Mouse (Mus musculus): ENCODE measurements at regions not wholly inside any gene's neighbourhood (a gene's known extent, or its start where the extent isn't known, plus 50 kb on each side); places are given as distances from the start of the nearest gene placed in this dataset.

GRCm38 (mm10) chr15:56378511-56378910 lies 1098.9 kb downstream of the Slc22a22 start:
- 48% methylated on average over 1 of the region's 1 CpGs for WGBS
- H3K4me3 ChIP-seq: no peak overlapping the region
- peak; percentile 40 for DNase-seq (ENCODE audit: low spot score)
- no peaks in the 10 kb centered on the region for H3K36me3 ChIP-seq
- H3K9me3 ChIP-seq (replicated peaks): no peaks in the 10 kb centered on the region
- H3K27ac ChIP-seq: peak overlapping the region; percentile 19; the same call in 1 of the 2 replicates
- no peaks in the 10 kb centered on the region for H3K27me3 ChIP-seq (ENCODE audit: low read depth, poor library complexity, severe bottlenecking)
- peaks cover 17% of the 10 kb centered on the region for H3K4me1 ChIP-seq

GRCm38 (mm10) chr15:56350903-56351302 lies 1126.5 kb downstream of the Slc22a22 start:
- Histone ChIP-seq H3K27me3 (ENCODE audit: low read depth, poor library complexity, severe bottlenecking) (no peaks in the 10 kb centered on the region), H3K4me1 (peaks cover 5% of the 10 kb centered on the region), H3K4me3 (no peak overlapping the region), H3K36me3 (no peaks in the 10 kb centered on the region), H3K9me3 (replicated peaks) (no peaks in the 10 kb centered on the region), H3K27ac (no peak overlapping the region)
- WGBS: 90% methylated on average over 5 of the region's 5 CpGs
- DNase-seq (ENCODE audit: low spot score): no peak

GRCm38 (mm10) chr15:56346111-56346510 lies 1131.3 kb downstream of the Slc22a22 start:
- 45% methylated on average over 2 of the region's 2 CpGs for WGBS
- peaks cover 18% of the 10 kb centered on the region for H3K4me1 ChIP-seq

GRCm38 (mm10) chr15:56344973-56345372 lies 1132.5 kb downstream of the Slc22a22 start:
- Histone ChIP-seq H3K27me3 (ENCODE audit: low read depth, poor library complexity, severe bottlenecking) (no peaks in the 10 kb centered on the region), H3K27ac (no peak overlapping the region), H3K36me3 (no peaks in the 10 kb centered on the region), H3K9me3 (replicated peaks) (no peaks in the 10 kb centered on the region), H3K4me3 (no peak overlapping the region), H3K4me1 (peaks cover 18% of the 10 kb centered on the region)
- no peak for DNase-seq (ENCODE audit: low spot score)
- 76% methylated on average over 2 of the region's 2 CpGs for WGBS

More at GRCm38 (mm10) chr15:56346111-56346510, 1131.3 kb downstream of the Slc22a22 start:
- no peaks in the 10 kb centered on the region for H3K27me3 ChIP-seq (ENCODE audit: low read depth, poor library complexity, severe bottlenecking)
- H3K4me3 ChIP-seq: no peak overlapping the region
- no peaks in the 10 kb centered on the region for H3K9me3 ChIP-seq (replicated peaks)
- H3K27ac ChIP-seq: peak overlapping the region; percentile 19; the same call in 1 of the 2 replicates
- no peaks in the 10 kb centered on the region for H3K36me3 ChIP-seq
- DNase-seq (ENCODE audit: low spot score): no peak

- Histone ChIP-seq H3K4me3 (no peak overlapping the region), H3K36me3 (no peaks in the 10 kb centered on the region), H3K27ac (no peak overlapping the region), H3K9me3 (replicated peaks) (no peaks in the 10 kb centered on the region), H3K27me3 (ENCODE audit: low read depth, poor library complexity, severe bottlenecking) (no peaks in the 10 kb centered on the region), H3K4me1 (peaks cover 18% of the 10 kb centered on the region)
- DNase-seq (ENCODE audit: low spot score): no peak
- 54% methylated on average over 4 of the region's 4 CpGs for WGBS
These were observed 1133.0 kb downstream of the Slc22a22 start for GRCm38 (mm10) chr15:56344304-56344932.

GRCm38 (mm10) chr15:56337879-56338278 lies 1139.5 kb downstream of the Slc22a22 start:
- no peaks in the 10 kb centered on the region for H3K27me3 ChIP-seq (ENCODE audit: low read depth, poor library complexity, severe bottlenecking)
- no peaks in the 10 kb centered on the region for H3K36me3 ChIP-seq
- H3K27ac ChIP-seq: peak overlapping the region; percentile 78
- H3K4me1 ChIP-seq: peaks cover 35% of the 10 kb centered on the region
- WGBS: 34% methylated on average over 5 of the region's 5 CpGs
- peak; percentile 33 for DNase-seq (ENCODE audit: low spot score)
- H3K9me3 ChIP-seq (replicated peaks): no peaks in the 10 kb centered on the region
- no peak overlapping the region for H3K4me3 ChIP-seq

GRCm38 (mm10) chr15:56336449-56336848 lies 1141.0 kb downstream of the Slc22a22 start:
- 41% methylated on average over 5 of the region's 5 CpGs for WGBS
- no peaks in the 10 kb centered on the region for H3K27me3 ChIP-seq (ENCODE audit: low read depth, poor library complexity, severe bottlenecking)
- H3K36me3 ChIP-seq: no peaks in the 10 kb centered on the region
- peaks cover 35% of the 10 kb centered on the region for H3K4me1 ChIP-seq
- no peak overlapping the region for H3K4me3 ChIP-seq
- peak; percentile 83 for DNase-seq (ENCODE audit: low spot score)
- H3K9me3 ChIP-seq (replicated peaks): no peaks in the 10 kb centered on the region
- no peak overlapping the region for H3K27ac ChIP-seq

- Histone ChIP-seq H3K9me3 (replicated peaks) (no peaks in the 10 kb centered on the region), H3K4me3 (no peak overlapping the region), H3K36me3 (no peaks in the 10 kb centered on the region), H3K27ac (peak overlapping the region; percentile 75), H3K27me3 (ENCODE audit: low read depth, poor library complexity, severe bottlenecking) (no peaks in the 10 kb centered on the region), H3K4me1 (peaks cover 35% of the 10 kb centered on the region)
- 22% methylated on average over 2 of the region's 2 CpGs for WGBS
- DNase-seq (ENCODE audit: low spot score): no peak
These were observed 1142.4 kb downstream of the Slc22a22 start for GRCm38 (mm10) chr15:56335011-56335410.

- Histone ChIP-seq H3K9me3 (replicated peaks) (no peaks in the 10 kb centered on the region), H3K4me1 (no peaks in the 10 kb centered on the region; the same call in 1 of the 2 replicates), H3K27ac (no peak overlapping the region), H3K4me3 (no peak overlapping the region), H3K27me3 (ENCODE audit: low read depth, poor library complexity, severe bottlenecking) (no peaks in the 10 kb centered on the region), H3K36me3 (no peaks in the 10 kb centered on the region)
- no peak for DNase-seq (ENCODE audit: low spot score)
These were observed 1156.9 kb downstream of the Slc22a22 start for GRCm38 (mm10) chr15:56320501-56320900.

GRCm38 (mm10) chr15:56294910-56295438 lies 1182.5 kb downstream of the Slc22a22 start:
- WGBS: 63% methylated on average over 3 of the region's 3 CpGs
- no peak for DNase-seq (ENCODE audit: low spot score)

GRCm38 (mm10) chr15:56278622-56279301 lies 1198.7 kb downstream of the Slc22a22 start:
- Histone ChIP-seq H3K9me3 (replicated peaks) (no peaks in the 10 kb centered on the region), H3K4me3 (no peak overlapping the region), H3K27ac (peak overlapping the region; percentile 50; the same call in 1 of the 2 replicates), H3K36me3 (no peaks in the 10 kb centered on the region), H3K27me3 (ENCODE audit: low read depth, poor library complexity, severe bottlenecking) (no peaks in the 10 kb centered on the region), H3K4me1 (peaks cover 13% of the 10 kb centered on the region; the same call in 1 of the 2 replicates)
- DNase-seq (ENCODE audit: low spot score): peak; percentile 46
- WGBS: 68% methylated on average over 7 of the region's 7 CpGs

More at GRCm38 (mm10) chr15:56294910-56295438, 1182.5 kb downstream of the Slc22a22 start:
- no peaks in the 10 kb centered on the region for H3K36me3 ChIP-seq
- H3K27ac ChIP-seq: no peak overlapping the region
- H3K4me1 ChIP-seq: no peaks in the 10 kb centered on the region
- H3K27me3 ChIP-seq (ENCODE audit: low read depth, poor library complexity, severe bottlenecking): no peaks in the 10 kb centered on the region
- no peaks in the 10 kb centered on the region for H3K9me3 ChIP-seq (replicated peaks)
- no peak overlapping the region for H3K4me3 ChIP-seq

- Histone ChIP-seq H3K36me3 (no peaks in the 10 kb centered on the region), H3K9me3 (replicated peaks) (no peaks in the 10 kb centered on the region), H3K27ac (peak overlapping the region; percentile 50; the same call in 1 of the 2 replicates), H3K27me3 (ENCODE audit: low read depth, poor library complexity, severe bottlenecking) (no peaks in the 10 kb centered on the region), H3K4me3 (no peak overlapping the region), H3K4me1 (peaks cover 13% of the 10 kb centered on the region; the same call in 1 of the 2 replicates)
- DNase-seq (ENCODE audit: low spot score): no peak
- 80% methylated on average over 3 of the region's 3 CpGs for WGBS
These were observed 1199.4 kb downstream of the Slc22a22 start for GRCm38 (mm10) chr15:56278006-56278405.

- no peak overlapping the region for H3K27ac ChIP-seq
- 98% methylated on average over 1 of the region's 1 CpGs for WGBS
- no peaks in the 10 kb centered on the region for H3K9me3 ChIP-seq (replicated peaks)
- H3K27me3 ChIP-seq (ENCODE audit: low read depth, poor library complexity, severe bottlenecking): no peaks in the 10 kb centered on the region
- no peak overlapping the region for H3K4me3 ChIP-seq
- H3K36me3 ChIP-seq: no peaks in the 10 kb centered on the region
- no peak for DNase-seq (ENCODE audit: low spot score)
- peaks cover 10% of the 10 kb centered on the region; the same call in 1 of the 2 replicates for H3K4me1 ChIP-seq
These were observed 1228.7 kb downstream of the Slc22a22 start for GRCm38 (mm10) chr15:56248731-56249130.

Data from limb, embryonic 10.5 days (tissue).